Comparison of ENCODE assay signal across 35 mouse cellular contexts in genomic region chr4:44694369-44694768, GRCm38 (mm10). TPM values are rescaled to one million over a fixed set of nuclear protein-coding genes. Genes with fewer than 3 reads are reported as not detected.
DNase-seq lines count a peak whose midpoint lies in the region; ATAC-seq lines count a peak whose summit lies in the region.
"Had no signal": no experiment of that assay in that cellular context is flagged by ENCODE, and none has a peak within 500 bp of the region (broad histone marks: within the 10 kb centered on the region; RNA-seq: fewer than 3 reads in every experiment).

No protein-coding gene starts in this region.

- no peak overlapping the region for H3K9ac ChIP-seq in hindbrain, embryonic 14.5 days
- no peak overlapping the region for H3K9ac ChIP-seq in midbrain, embryonic 13.5 days (replicated peaks)
- H3K9ac ChIP-seq: embryonic facial prominence, embryonic 13.5 days; forebrain, embryonic 13.5 days; limb, embryonic 13.5 days; liver, embryonic 13.5 days; neural tube, embryonic 12.5 days had no signal

- no peaks in the 10 kb centered on the region for H3K9me3 ChIP-seq in hindbrain, embryonic 14.5 days (ENCODE audit: control insufficient read depth, low read length)
- H3K9me3 ChIP-seq in midbrain, embryonic 13.5 days, result no peaks in the 10 kb centered on the region
- H3K9me3 ChIP-seq: embryonic facial prominence, embryonic 13.5 days; forebrain, embryonic 13.5 days; G1E; limb, embryonic 13.5 days; liver, embryonic 13.5 days; megakaryocyte, embryonic 14.5 days; neural tube, embryonic 12.5 days had no signal

- intact Hi-C loops in left cerebral cortex, postnatal 4 days (cut with DNase I), result no loop called here
- intact Hi-C loops in left cerebral cortex, postnatal 14 days (cut with DNase I), result no loop called here

- DNase-seq in left cerebral cortex, postnatal 4 days, result peak; percentile 52
- no peak for DNase-seq in left cerebral cortex, postnatal 14 days (ENCODE audit: low spot score in 2 of 2)
- no peak for DNase-seq in hindbrain, embryonic 14.5 days (ENCODE audit: low spot score)
- no peak for DNase-seq in adrenal gland, postnatal 36 days
- DNase-seq in retina, embryonic 14.5 days (ENCODE audit: low spot score), result no peak
- DNase-seq: adrenal gland, adult 2 months; B cell, adult 2 months; cerebellum, adult 8-10 months; gastrocnemius, postnatal 10 days; heart, adult 11 months; kidney, adult 9 months; kidney, postnatal 25 days; liver, embryonic 13.5 days; lung, adult 2 months; retina, postnatal 1 day; right cerebral cortex, postnatal 25 days; thymus, postnatal 14 days had no signal

- H3K4me1 ChIP-seq in hindbrain, embryonic 14.5 days (replicated peaks; ENCODE audit: control insufficient read depth, insufficient read depth, low read length), result no peaks in the 10 kb centered on the region
- H3K4me1 ChIP-seq in midbrain, embryonic 13.5 days (replicated peaks), result 0 out of 2 replicates have a peak, but pooled peaks cover 5% of the 10 kb centered on the region
- H3K4me1 ChIP-seq: embryonic facial prominence, embryonic 13.5 days; forebrain, embryonic 13.5 days; limb, embryonic 13.5 days; liver, embryonic 13.5 days; megakaryocyte, embryonic 14.5 days; neural tube, embryonic 12.5 days had no signal

- H3K4me2 ChIP-seq in hindbrain, embryonic 14.5 days (replicated peaks), result 0 out of 2 replicates have a peak overlapping the region, but pooled peaks have one; percentile 8
- peak overlapping the region; percentile 33 for H3K4me2 ChIP-seq in midbrain, embryonic 13.5 days (replicated peaks)
- H3K4me2 ChIP-seq: embryonic facial prominence, embryonic 13.5 days; forebrain, embryonic 13.5 days; heart, embryonic 11.5 days; limb, embryonic 13.5 days; liver, embryonic 13.5 days; neural tube, embryonic 12.5 days had no signal

- 30% methylated on average over 15 of the region's 15 CpGs for WGBS in hindbrain, embryonic 14.5 days
- WGBS in midbrain, embryonic 13.5 days, result 22% methylated on average over 15 of the region's 15 CpGs

- no peaks in the 10 kb centered on the region for H3K36me3 ChIP-seq in hindbrain, embryonic 14.5 days (replicated peaks; ENCODE audit: control insufficient read depth, insufficient read depth)
- H3K36me3 ChIP-seq in midbrain, embryonic 13.5 days, result no peaks in the 10 kb centered on the region
- H3K36me3 ChIP-seq: embryonic facial prominence, embryonic 13.5 days; G1E; limb, embryonic 13.5 days; liver, embryonic 13.5 days; neural tube, embryonic 12.5 days had no signal

- no peak overlapping the region for H3K27ac ChIP-seq in hindbrain, embryonic 14.5 days
- H3K27ac ChIP-seq in midbrain, embryonic 13.5 days, result no peak overlapping the region
- H3K27ac ChIP-seq: embryonic facial prominence, embryonic 13.5 days; forebrain, embryonic 13.5 days; layer of hippocampus, adult 2 months; limb, embryonic 13.5 days; liver, embryonic 13.5 days; neural tube, embryonic 12.5 days had no signal

- H3K4me3 ChIP-seq in hindbrain, embryonic 14.5 days (replicated peaks; ENCODE audit: low read length), result no peak overlapping the region
- no peak overlapping the region for H3K4me3 ChIP-seq in midbrain, embryonic 13.5 days (replicated peaks)
- H3K4me3 ChIP-seq: embryonic facial prominence, embryonic 13.5 days; erythroblast, embryonic 14.5 days; forebrain, embryonic 13.5 days; layer of hippocampus, adult 2 months; limb, embryonic 13.5 days; liver, embryonic 13.5 days; megakaryocyte, embryonic 14.5 days; neural tube, embryonic 12.5 days had no signal

- no peak; the same call in 1 of the 2 replicates for ATAC-seq in hindbrain, embryonic 14.5 days (ENCODE audit: low FRiP score)
- ATAC-seq in midbrain, embryonic 13.5 days, result peak; percentile 56
- ATAC-seq in activated CD4-positive, CD25-positive, alpha-beta regulatory T cell, adult 4 months, result no peak
- ATAC-seq: forebrain, embryonic 13.5 days; intestine, embryonic 16.5 days; Patski had no signal

- peaks cover 56% of the 10 kb centered on the region for H3K27me3 ChIP-seq in hindbrain, embryonic 14.5 days (ENCODE audit: control insufficient read depth, insufficient read depth, low read length)
- H3K27me3 ChIP-seq in midbrain, embryonic 13.5 days, result peaks cover 78% of the 10 kb centered on the region
- H3K27me3 ChIP-seq: CH12.LX had no signal

RNA-seq across cellular contexts. Expression of gene Pax5, which starts 15.9 kb away (rescaled TPM):
- total RNA-seq in left cerebral cortex, postnatal 4 days (2021), result 1 to 10 TPM; 1.0 to 1.8 TPM
- under 1 TPM; 0.15 to 0.92 TPM for total RNA-seq in left cerebral cortex, postnatal 14 days (2021)
- 1.8 and 1.9 TPM in 2 replicates for polyA plus RNA-seq in hindbrain, embryonic 14.5 days (2014; fragmentation: Nextera tagmentation; extraction: Ambion mirVana)
- polyA plus RNA-seq in midbrain, embryonic 13.5 days (2015; fragmentation: Nextera tagmentation; extraction: Ambion mirVana), result 9.7 and 10.4 TPM in 2 replicates
- polyA plus RNA-seq in activated CD4-positive, CD25-positive, alpha-beta regulatory T cell, adult 4 months (2017; shearing (Covaris generic)), result 1 to 10 TPM in 1 of 2 experiments, not detected in 1; 2.2 TPM
- total RNA-seq in adrenal gland, postnatal 36 days (2021), result under 1 TPM; 0.63 to 0.66 TPM
- total RNA-seq: common myeloid progenitor, adult 5-6 weeks; hematopoietic stem cell, adult 5-6 weeks had no signal
- polyA plus RNA-seq: embryonic facial prominence, embryonic 13.5 days; G1E; heart, embryonic 11.5 days; heart, postnatal 0 days; intestine, embryonic 16.5 days; limb, embryonic 13.5 days; Patski; stomach, embryonic 14.5 days had no signal
